Mouse (Mus musculus) liver, embryonic 12.5 days (tissue): Measurements from ENCODE around the gene Prdm16. TPM values are rescaled to one million over a fixed set of nuclear protein-coding genes. Genes with fewer than 3 reads are reported as not detected.

ENCODE experiments used
- ATAC-seq: fragments of 200-750 bp; cut with Nextera tagmentation; 2 replicates; pipeline ENCODE4 v1.8.0; 2017; ENCODE audit warnings: moderate number of reproducible peaks, mild to moderate bottlenecking, moderate library complexity
- H3K27ac ChIP-seq: fragments of 300-500 bp; sonication (generic); 2 replicates; pipeline ENCODE4 v1.5.1; 2016; ENCODE audit warnings: mild to moderate bottlenecking
- H3K27me3 ChIP-seq: fragments of 300-500 bp; sonication (generic); replicated peaks from 2 replicates; pipeline ENCODE4 v1.6.1; 2016; ENCODE audit warnings: mild to moderate bottlenecking, moderate library complexity
- H3K36me3 ChIP-seq: fragments of 300-500 bp; sonication (generic); 2 replicates; pipeline ENCODE4 v1.6.1; 2016; ENCODE audit warnings: mild to moderate bottlenecking, moderate library complexity
- H3K4me1 ChIP-seq: fragments of 300-500 bp; sonication (generic); 2 replicates; pipeline ENCODE4 v1.6.1; 2016
- H3K4me2 ChIP-seq: fragments of 300-500 bp; sonication (generic); 2 replicates; pipeline ENCODE4 v1.6.1; 2016; ENCODE audit warnings: mild to moderate bottlenecking, moderate library complexity
- H3K4me3 ChIP-seq: fragments of 300-500 bp; sonication (generic); 2 replicates; pipeline ENCODE4 v1.5.1; 2016; ENCODE audit warnings: mild to moderate bottlenecking, moderate library complexity
- H3K9ac ChIP-seq: fragments of 300-500 bp; sonication (generic); 2 replicates; pipeline ENCODE4 v1.6.1; 2016; ENCODE audit warnings: mild to moderate bottlenecking, moderate library complexity
- H3K9me3 ChIP-seq: fragments of 300-500 bp; sonication (generic); replicated peaks from 2 replicates; pipeline ENCODE4 v1.6.1; 2016; ENCODE audit warnings: mild to moderate bottlenecking, moderate library complexity
- WGBS: fragments of 180-500 bp; shearing (Covaris S2); methylation state at CpG from one replicate; pipeline ENCODE4 v1.1.7; 2016; ENCODE audit not compliant: insufficient replicate concordance; 5-methylcytosine and 5-hydroxymethylcytosine counted together
- polyA plus RNA-seq: library from polyadenylated mRNA; unstranded; fragments of >200 nt; fragmentation: Nextera tagmentation; extraction: Ambion mirVana; gene quantifications from 2 replicates; pipeline ENCODE4 v1.2.1, GENCODE M21; 2016

Prdm16 gene
- polyA plus RNA-seq, 1 experiment from 2014 or later, result 2.4 TPM

DNA sequence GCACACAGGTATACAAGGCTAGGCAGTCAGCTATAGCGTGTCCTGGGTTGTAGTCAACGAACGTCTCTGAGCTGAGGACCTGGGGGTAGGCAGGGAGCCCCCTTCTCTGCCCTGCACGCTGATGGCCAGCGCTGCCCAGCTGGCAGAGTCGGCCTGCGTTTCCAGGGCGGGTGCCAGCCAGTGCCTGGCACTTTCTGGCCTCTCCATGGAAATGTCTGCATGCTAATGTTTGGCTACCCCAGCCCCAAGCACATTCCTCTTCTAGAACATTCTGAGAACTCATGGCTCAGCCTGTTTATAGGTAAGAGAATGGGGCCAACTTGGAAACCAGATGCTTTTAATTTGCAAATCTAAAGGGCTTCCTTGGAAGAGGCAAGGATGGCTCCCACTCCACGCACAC is 186.2 kb downstream of the Prdm16 start:
- H3K36me3 ChIP-seq, result no peaks in the 10 kb centered on the region
- H3K27ac ChIP-seq, result no peak overlapping the region
- no peaks in the 10 kb centered on the region for H3K4me1 ChIP-seq
- no peak overlapping the region for H3K9ac ChIP-seq
- no peak for ATAC-seq
- H3K4me2 ChIP-seq, result no peak overlapping the region
- peaks cover 9% of the 10 kb centered on the region; the same call in 1 of the 2 replicates for H3K27me3 ChIP-seq
- H3K4me3 ChIP-seq, result no peak overlapping the region
- no peaks in the 10 kb centered on the region for H3K9me3 ChIP-seq
- 79% methylated on average over 9 of the region's 9 CpGs for whole genome bisulfite sequencing

DNA sequence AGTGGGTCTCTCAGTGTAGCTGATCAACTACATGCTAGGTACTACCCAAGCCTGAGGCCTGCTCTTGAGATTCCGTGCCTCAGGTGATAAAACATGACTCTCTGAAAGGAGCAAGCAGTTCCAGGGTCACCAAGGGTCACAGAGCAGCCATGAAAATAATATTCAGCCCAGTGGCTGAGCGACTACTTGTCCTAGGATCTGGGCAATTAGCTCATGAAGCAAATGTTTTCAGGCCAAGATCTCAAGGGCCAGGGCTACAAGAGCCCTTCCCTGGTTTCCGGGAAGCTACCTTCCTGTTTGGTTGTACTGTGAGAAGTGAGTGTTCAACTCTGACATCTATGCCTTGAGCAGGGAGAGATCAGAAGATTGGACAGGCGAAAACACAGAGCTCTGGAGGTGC is 186.6 kb downstream of the Prdm16 start:
- Histone ChIP-seq H3K9me3 (no peaks in the 10 kb centered on the region), H3K4me2 (no peak overlapping the region), H3K27me3 (peaks cover 9% of the 10 kb centered on the region; the same call in 1 of the 2 replicates), H3K4me3 (no peak overlapping the region), H3K4me1 (no peaks in the 10 kb centered on the region), H3K9ac (no peak overlapping the region), H3K27ac (no peak overlapping the region), H3K36me3 (no peaks in the 10 kb centered on the region)
- WGBS, result 53% methylated on average over 4 of the region's 4 CpGs
- no peak for ATAC-seq

GRCm38 (mm10) chr4:154449343-154449742 is 187.3 kb downstream of the Prdm16 start:
- 0 out of 2 replicates have a peak, but pooled peaks have one; percentile 14 for ATAC-seq
- H3K27me3 ChIP-seq, result peaks cover 9% of the 10 kb centered on the region

GRCm38 (mm10) chr4:154445721-154446120 is 191.0 kb downstream of the Prdm16 start:
- no peaks in the 10 kb centered on the region for H3K36me3 ChIP-seq
- WGBS, result 54% methylated on average over 9 of the region's 9 CpGs
- H3K4me3 ChIP-seq, result no peak overlapping the region
- ATAC-seq, result no peak
- peaks cover 12% of the 10 kb centered on the region for H3K27me3 ChIP-seq
- no peaks in the 10 kb centered on the region for H3K9me3 ChIP-seq
- no peak overlapping the region for H3K4me2 ChIP-seq
- peaks cover 6% of the 10 kb centered on the region; the same call in 1 of the 2 replicates for H3K4me1 ChIP-seq
- no peak overlapping the region for H3K9ac ChIP-seq
- H3K27ac ChIP-seq, result no peak overlapping the region

More at GRCm38 (mm10) chr4:154449343-154449742, 187.3 kb downstream of the Prdm16 start:
- no peaks in the 10 kb centered on the region for H3K36me3 ChIP-seq
- H3K4me3 ChIP-seq, result no peak overlapping the region
- H3K9ac ChIP-seq, result no peak overlapping the region
- H3K4me1 ChIP-seq, result no peaks in the 10 kb centered on the region
- no peaks in the 10 kb centered on the region for H3K9me3 ChIP-seq
- 31% methylated on average over 3 of the region's 3 CpGs for WGBS
- no peak overlapping the region for H3K4me2 ChIP-seq
- no peak overlapping the region for H3K27ac ChIP-seq

- Histone ChIP-seq H3K27ac (no peak overlapping the region), H3K9me3 (no peaks in the 10 kb centered on the region), H3K4me3 (no peak overlapping the region), H3K27me3 (peaks cover 12% of the 10 kb centered on the region), H3K36me3 (no peaks in the 10 kb centered on the region), H3K4me1 (peaks cover 6% of the 10 kb centered on the region; the same call in 1 of the 2 replicates), H3K4me2 (no peak overlapping the region), H3K9ac (no peak overlapping the region)
- no peak for ATAC-seq
- WGBS, result 45% methylated on average over 9 of the region's 9 CpGs
Measured at GRCm38 (mm10) chr4:154442645-154443304, 193.9 kb downstream of the Prdm16 start.

DNA sequence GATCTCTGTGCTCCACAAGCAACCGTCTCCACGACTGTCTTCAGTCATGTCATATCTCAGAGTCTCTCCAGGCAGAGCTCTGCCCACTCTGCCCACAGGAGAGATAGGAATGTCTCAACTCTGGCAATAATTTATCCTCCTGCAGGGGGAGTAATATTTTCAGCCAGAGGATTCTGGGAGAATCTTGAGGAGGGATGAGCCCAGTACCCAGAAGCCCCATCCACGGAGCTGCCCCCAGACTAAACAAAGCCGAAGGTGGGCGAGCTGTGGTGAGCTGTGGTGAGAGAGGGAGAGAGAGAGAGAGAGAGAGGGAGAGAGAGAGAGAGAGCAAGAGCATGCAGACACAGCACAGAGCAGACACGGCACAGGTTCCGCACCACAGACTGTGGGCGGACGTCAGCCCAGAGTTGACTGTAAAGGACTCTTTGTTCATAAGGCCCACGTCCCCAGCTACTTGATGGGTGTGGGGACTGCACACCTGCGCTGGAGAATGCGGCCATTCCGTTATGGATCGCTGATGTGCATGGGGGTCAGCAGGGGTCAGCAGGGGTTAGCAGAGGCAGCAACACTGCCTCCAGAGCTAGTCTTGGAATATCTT is 197.1 kb downstream of the Prdm16 start:
- Histone ChIP-seq H3K4me2 (no peak overlapping the region), H3K4me1 (peaks cover 6% of the 10 kb centered on the region; the same call in 1 of the 2 replicates), H3K9me3 (no peaks in the 10 kb centered on the region), H3K9ac (no peak overlapping the region), H3K4me3 (no peak overlapping the region), H3K36me3 (no peaks in the 10 kb centered on the region), H3K27ac (no peak overlapping the region), H3K27me3 (peaks cover 3% of the 10 kb centered on the region; the same call in 1 of the 2 replicates)
- 72% methylated on average over 14 of the region's 14 CpGs for WGBS
- no peak for ATAC-seq

- no peak for ATAC-seq
- Histone ChIP-seq H3K4me1 (peaks cover 6% of the 10 kb centered on the region; the same call in 1 of the 2 replicates), H3K36me3 (no peaks in the 10 kb centered on the region), H3K27me3 (peaks cover 3% of the 10 kb centered on the region; the same call in 1 of the 2 replicates), H3K4me2 (no peak overlapping the region), H3K27ac (no peak overlapping the region), H3K9me3 (no peaks in the 10 kb centered on the region), H3K4me3 (no peak overlapping the region), H3K9ac (no peak overlapping the region)
- WGBS, result 73% methylated on average over 15 of the region's 15 CpGs
Measured at GRCm38 (mm10) chr4:154438610-154439009, 198.1 kb downstream of the Prdm16 start.

DNA sequence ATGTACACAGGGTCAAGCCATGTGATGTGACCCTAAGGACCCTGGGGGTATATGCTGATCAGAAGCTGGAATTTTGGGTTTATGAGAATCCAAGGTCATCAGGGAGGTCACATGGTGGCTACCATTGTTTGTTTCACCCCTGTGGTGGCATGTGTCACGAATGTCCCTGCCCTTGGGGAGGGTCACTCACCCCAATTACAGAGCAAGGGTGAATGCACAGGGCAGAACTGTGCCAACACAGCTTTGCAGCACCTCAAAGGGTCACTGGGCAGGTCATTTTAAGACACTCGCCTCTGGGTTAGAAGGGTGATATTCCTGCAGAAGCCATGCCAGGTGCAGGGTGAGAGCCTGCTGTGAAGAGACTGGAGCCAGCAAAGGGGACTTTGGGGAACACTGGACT is 206.9 kb downstream of the Prdm16 start:
- no peaks in the 10 kb centered on the region for H3K36me3 ChIP-seq
- no peak overlapping the region for H3K4me2 ChIP-seq
- no peak for ATAC-seq
- H3K9me3 ChIP-seq, result no peaks in the 10 kb centered on the region
- H3K27ac ChIP-seq, result no peak overlapping the region
- no peak overlapping the region for H3K4me3 ChIP-seq
- peaks cover 11% of the 10 kb centered on the region; the same call in 1 of the 2 replicates for H3K27me3 ChIP-seq
- H3K9ac ChIP-seq, result no peak overlapping the region
- H3K4me1 ChIP-seq, result no peaks in the 10 kb centered on the region
- 39% methylated on average over 2 of the region's 2 CpGs for WGBS

GRCm38 (mm10) chr4:154426901-154427300 is 209.8 kb downstream of the Prdm16 start:
- whole genome bisulfite sequencing, result 68% methylated on average over 7 of the region's 7 CpGs
- Histone ChIP-seq H3K9ac (no peak overlapping the region), H3K27ac (no peak overlapping the region)

GRCm38 (mm10) chr4:154425284-154425683 is 211.4 kb downstream of the Prdm16 start:
- Histone ChIP-seq H3K9ac (no peak overlapping the region), H3K4me3 (no peak overlapping the region), H3K4me2 (no peak overlapping the region), H3K36me3 (no peaks in the 10 kb centered on the region), H3K27ac (no peak overlapping the region), H3K9me3 (no peaks in the 10 kb centered on the region), H3K4me1 (peaks cover 8% of the 10 kb centered on the region; the same call in 1 of the 2 replicates), H3K27me3 (peaks cover 24% of the 10 kb centered on the region; the same call in 1 of the 2 replicates)
- no peak for ATAC-seq
- WGBS, result 53% methylated on average over 17 of the region's 17 CpGs

More at GRCm38 (mm10) chr4:154426901-154427300, 209.8 kb downstream of the Prdm16 start:
- Histone ChIP-seq H3K4me1 (peaks cover 8% of the 10 kb centered on the region; the same call in 1 of the 2 replicates), H3K9me3 (no peaks in the 10 kb centered on the region), H3K4me3 (no peak overlapping the region), H3K4me2 (no peak overlapping the region), H3K36me3 (no peaks in the 10 kb centered on the region), H3K27me3 (peaks cover 24% of the 10 kb centered on the region; the same call in 1 of the 2 replicates)
- no peak for ATAC-seq

DNA sequence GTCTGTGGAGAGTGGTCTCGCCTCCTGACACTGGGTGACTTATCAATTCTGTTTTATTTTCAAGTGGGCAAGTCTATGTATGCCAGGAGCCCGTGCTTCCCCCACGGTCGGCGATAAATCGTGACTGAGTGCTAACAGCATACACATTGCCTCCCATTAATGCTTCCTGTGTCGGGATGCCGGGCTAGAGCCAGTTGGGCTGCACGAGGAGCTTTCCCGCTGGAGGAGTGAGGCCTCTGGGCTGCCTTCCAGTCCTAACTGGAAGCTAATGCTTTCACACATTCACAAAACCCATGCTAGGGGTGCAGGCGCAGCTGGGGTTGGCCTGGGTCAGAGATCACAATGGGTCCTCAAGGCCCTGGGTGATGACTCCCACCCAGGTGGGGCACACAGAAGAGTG is 212.0 kb downstream of the Prdm16 start:
- no peak overlapping the region for H3K27ac ChIP-seq
- H3K4me1 ChIP-seq, result peaks cover 8% of the 10 kb centered on the region; the same call in 1 of the 2 replicates
- no peak overlapping the region for H3K4me3 ChIP-seq
- 36% methylated on average over 11 of the region's 11 CpGs for WGBS
- H3K9ac ChIP-seq, result no peak overlapping the region
- no peak overlapping the region for H3K4me2 ChIP-seq
- H3K9me3 ChIP-seq, result no peaks in the 10 kb centered on the region
- no peaks in the 10 kb centered on the region for H3K36me3 ChIP-seq
- H3K27me3 ChIP-seq, result peaks cover 24% of the 10 kb centered on the region; the same call in 1 of the 2 replicates
- no peak for ATAC-seq

DNA sequence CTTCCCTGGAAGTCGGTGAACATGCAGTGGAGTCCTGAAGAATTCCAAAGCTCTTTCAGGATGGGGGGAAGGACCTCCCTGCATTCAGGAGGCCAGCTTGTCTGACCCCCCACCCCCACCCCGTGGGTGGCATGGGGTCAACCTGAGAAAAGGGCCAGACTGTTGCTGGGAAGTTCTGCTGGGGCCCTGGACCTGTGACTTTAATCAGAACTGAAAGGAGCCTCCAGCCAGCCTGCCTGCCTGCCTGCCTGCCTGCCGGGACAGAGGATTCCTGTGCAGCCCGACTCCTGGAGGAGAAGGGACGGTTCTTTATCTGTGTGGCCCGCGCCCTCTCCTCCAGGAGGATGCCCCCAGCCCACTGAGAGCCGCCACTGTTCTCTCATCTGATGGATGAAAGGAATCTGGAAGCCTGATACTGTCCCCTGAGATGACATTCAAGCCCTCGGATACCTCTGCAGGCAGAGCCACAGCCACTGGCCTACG is 214.2 kb downstream of the Prdm16 start:
- H3K9ac ChIP-seq, result no peak overlapping the region
- H3K9me3 ChIP-seq, result no peaks in the 10 kb centered on the region
- H3K4me1 ChIP-seq, result peaks cover 8% of the 10 kb centered on the region; the same call in 1 of the 2 replicates
- H3K4me2 ChIP-seq, result no peak overlapping the region
- H3K36me3 ChIP-seq, result no peaks in the 10 kb centered on the region
- peaks cover 17% of the 10 kb centered on the region; the same call in 1 of the 2 replicates for H3K27me3 ChIP-seq
- ATAC-seq, result no peak
- no peak overlapping the region for H3K4me3 ChIP-seq
- no peak overlapping the region for H3K27ac ChIP-seq
- WGBS, result 16% methylated on average over 10 of the region's 10 CpGs
